Mouse (Mus musculus) megakaryocyte, embryonic 14.5 days (primary cell): ENCODE measurements around the gene Ppp1r16b.

Experiments
- FLI1 ChIP-seq: IDR thresholded peaks from 2 replicates; pipeline ENCODE4 v1.6.1; 2012; ENCODE audit warnings: low read length, inconsistent platforms, mixed read lengths
- GATA1 ChIP-seq: IDR thresholded peaks from 3 replicates; pipeline ENCODE4 v1.6.1; 2012; ENCODE audit warnings: mixed read lengths, low read length, inconsistent platforms, borderline replicate concordance

GRCm38 (mm10) chr2:158686394-158686793 is 21.2 kb downstream of the Ppp1r16b start:
- TF ChIP-seq GATA1 (no peak), FLI1 (no peak)
